ENCODE assay signal across 8 mouse cellular contexts in the genomic region with DNA sequence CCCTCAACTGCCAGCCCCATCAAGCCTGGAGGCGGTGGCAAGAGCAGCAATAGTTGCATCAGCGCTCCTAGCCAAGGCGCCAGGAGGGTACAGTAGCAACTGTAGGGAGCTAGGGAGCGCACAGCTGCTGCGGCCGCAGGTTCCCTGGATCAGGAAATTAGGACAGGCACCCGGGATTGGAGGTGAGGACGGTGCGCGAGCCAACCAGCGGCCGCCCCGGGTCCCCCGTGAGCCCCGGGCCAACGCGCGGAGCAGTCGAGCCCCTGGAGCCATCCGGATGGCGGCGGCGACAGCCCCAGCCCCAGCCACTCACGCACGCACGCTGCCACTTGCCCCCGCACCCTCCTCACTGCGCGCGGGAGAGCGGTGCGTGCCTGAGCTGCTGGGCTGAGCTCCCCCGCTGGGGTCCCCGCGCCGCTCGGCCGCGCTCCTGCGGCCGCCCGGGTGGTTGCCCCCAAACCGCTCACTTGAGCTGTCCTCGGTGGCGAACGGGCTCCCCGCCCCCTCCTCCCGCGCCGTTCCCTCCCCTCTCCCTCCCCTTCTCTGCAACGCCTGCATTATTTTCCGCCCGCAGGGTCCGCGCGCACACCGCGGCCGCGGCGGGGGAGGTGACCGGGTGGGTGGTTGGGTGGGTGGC. TPM values are rescaled to one million over a fixed set of nuclear protein-coding genes. Genes with fewer than 3 reads are reported as not detected.
DNase-seq lines count a peak whose midpoint lies in the region; ATAC-seq and TF ChIP-seq lines count a peak whose summit lies in the region.

No protein-coding gene starts in this region.

- under 1% methylated on average over 62 of the region's 62 CpGs for WGBS in embryonic facial prominence, embryonic 10.5 days
- under 1% methylated on average over 39 of the region's 62 CpGs for WGBS in midbrain, embryonic 12.5 days
- under 1% methylated on average over 46 of the region's 62 CpGs for WGBS in stomach, embryonic 14.5 days

- no peaks in the 10 kb centered on the region for H3K9me3 ChIP-seq in embryonic facial prominence, embryonic 10.5 days
- H3K9me3 ChIP-seq in midbrain, embryonic 12.5 days = no peaks in the 10 kb centered on the region
- no peaks in the 10 kb centered on the region for H3K9me3 ChIP-seq in stomach, embryonic 14.5 days (ENCODE audit: control insufficient read depth, low read depth, low read length)

- no peak for TF ChIP-seq POLR2A in bone marrow macrophage, adult 2 months (IDR thresholded peaks at IDR 0.05; ENCODE audit: borderline replicate concordance, low read depth, low read length)

- no peak for TF ChIP-seq CTCF in bone marrow macrophage, adult 2 months (IDR thresholded peaks at IDR 0.05; ENCODE audit: low read depth, low read length)

- H3K9ac ChIP-seq in midbrain, embryonic 12.5 days (replicated peaks) = peak overlapping the region; percentile 87
- H3K9ac ChIP-seq in stomach, embryonic 14.5 days (replicated peaks; ENCODE audit: low read depth, low read length) = peak overlapping the region; percentile 50; the same call in 1 of the 2 replicates

- H3K36me3 ChIP-seq in embryonic facial prominence, embryonic 10.5 days (replicated peaks) = no peaks in the 10 kb centered on the region
- no peaks in the 10 kb centered on the region for H3K36me3 ChIP-seq in midbrain, embryonic 12.5 days
- no peaks in the 10 kb centered on the region for H3K36me3 ChIP-seq in stomach, embryonic 14.5 days (ENCODE audit: control insufficient read depth, insufficient read depth, low read length)

- peak overlapping the region; percentile 80 for H3K4me2 ChIP-seq in midbrain, embryonic 12.5 days (replicated peaks)
- peak overlapping the region; percentile 97 for H3K4me2 ChIP-seq in stomach, embryonic 14.5 days (replicated peaks; ENCODE audit: low read depth, low read length)

- intact Hi-C loops in left cerebral cortex, postnatal 4 days (cut with DNase I) = loop anchor here (5.0 to 10.0 kb wide), 3 partner anchors 95 to 330 kb away; partner anchors contain the start of gene Gm815

- ATAC-seq in granulocyte monocyte progenitor cell, adult 5-6 weeks (replicated peaks; ENCODE audit: poor library complexity, severe bottlenecking) = peak; percentile 60
- ATAC-seq in midbrain, embryonic 12.5 days (ENCODE audit: low FRiP score, low read depth) = peak; percentile 76
- ATAC-seq in stomach, embryonic 14.5 days (ENCODE audit: insufficient number of reproducible peaks, insufficient read depth, low FRiP score, low read depth) = peak; percentile 78

- peak; percentile 85 for DNase-seq in embryonic facial prominence, embryonic 10.5 days (ENCODE audit: low spot score)
- DNase-seq in kidney, adult 11 months = peak; percentile 80
- peak; percentile 72 for DNase-seq in left cerebral cortex, postnatal 4 days
- DNase-seq in natural killer cell, adult 2 months (ENCODE audit: low spot score in 2 of 2) = no peak

- peaks cover 54% of the 10 kb centered on the region for H3K27me3 ChIP-seq in embryonic facial prominence, embryonic 10.5 days (replicated peaks; ENCODE audit: low read depth, poor library complexity, severe bottlenecking)
- H3K27me3 ChIP-seq in midbrain, embryonic 12.5 days = peaks cover 20% of the 10 kb centered on the region
- 0 out of 2 replicates have a peak, but pooled peaks cover 9% of the 10 kb centered on the region for H3K27me3 ChIP-seq in stomach, embryonic 14.5 days (ENCODE audit: control insufficient read depth, insufficient read depth, low read length)

- H3K4me3 ChIP-seq in bone marrow macrophage, adult 2 months (ENCODE audit: insufficient read depth, low read length) = peak overlapping the region; percentile 24; the same call in 1 of the 2 replicates
- H3K4me3 ChIP-seq in embryonic facial prominence, embryonic 10.5 days = peak overlapping the region; percentile 83
- H3K4me3 ChIP-seq in midbrain, embryonic 12.5 days = peak overlapping the region; percentile 77
- peak overlapping the region; percentile 59 for H3K4me3 ChIP-seq in stomach, embryonic 14.5 days (ENCODE audit: low read depth, low read length)

- H3K27ac ChIP-seq in bone marrow macrophage, adult 2 months (ENCODE audit: insufficient read depth, low read depth, low read length) = no peak overlapping the region
- H3K27ac ChIP-seq in embryonic facial prominence, embryonic 10.5 days (replicated peaks) = peak overlapping the region; percentile 85
- peak overlapping the region; percentile 88 for H3K27ac ChIP-seq in midbrain, embryonic 12.5 days (replicated peaks)
- 0 out of 2 replicates have a peak overlapping the region, but pooled peaks have one; percentile 1 for H3K27ac ChIP-seq in stomach, embryonic 14.5 days (ENCODE audit: low read length)

- no peaks in the 10 kb centered on the region for H3K4me1 ChIP-seq in bone marrow macrophage, adult 2 months (ENCODE audit: control insufficient read depth, insufficient read depth, low read length)
- peaks cover 33% of the 10 kb centered on the region for H3K4me1 ChIP-seq in embryonic facial prominence, embryonic 10.5 days
- H3K4me1 ChIP-seq in midbrain, embryonic 12.5 days = peaks cover 26% of the 10 kb centered on the region
- H3K4me1 ChIP-seq in stomach, embryonic 14.5 days (ENCODE audit: control insufficient read depth, insufficient read depth, low read length) = peaks cover 3% of the 10 kb centered on the region; the same call in 1 of the 2 replicates

RNA-seq across cellular contexts. Expression of gene Vldlr, which starts 0.6 kb away (rescaled TPM):
- 0.36 and 0.70 TPM in 2 replicates for polyA plus RNA-seq in bone marrow macrophage, adult 2 months (2012; ENCODE audit: insufficient read depth, insufficient read length, missing spikeins)
- polyA plus RNA-seq in embryonic facial prominence, embryonic 10.5 days (2016; fragmentation: Nextera tagmentation; extraction: Ambion mirVana) = 3.7 and 4.8 TPM in 2 replicates
- 0.37 and 0.53 TPM in 2 replicates for total RNA-seq in granulocyte monocyte progenitor cell, adult 5-6 weeks (2014; fragmentation: Nextera tagmentation)
- 0.57 and 2.2 TPM in 2 replicates for total RNA-seq in granulocyte monocyte progenitor cell, adult 5-6 weeks (2017)
- total RNA-seq in left cerebral cortex, postnatal 4 days (2021) = 10 to 100 TPM; 75.7 to 78.7 TPM
- 14.3 and 17.3 TPM in 2 replicates for polyA plus RNA-seq in midbrain, embryonic 12.5 days (2016; fragmentation: Nextera tagmentation; extraction: Ambion mirVana)
- polyA plus RNA-seq in stomach, embryonic 14.5 days (2014; fragmentation: Nextera tagmentation; extraction: Ambion mirVana) = 5.9 and 6.3 TPM in 2 replicates

Comparison
In these comparisons a context has a peak if more than half of its experiments do, and no peak if none do; other contexts are left out.
1. H3K4me3 ChIP-seq: peak in every context shown above with its lines; median percentile 83 in embryonic facial prominence, embryonic 10.5 days; 77 in midbrain, embryonic 12.5 days; 59 in stomach, embryonic 14.5 days; 24 in bone marrow macrophage, adult 2 months.
2. DNase-seq: peak in embryonic facial prominence, embryonic 10.5 days (single experiment), kidney, adult 11 months (single experiment) and left cerebral cortex, postnatal 4 days (single experiment); none in natural killer cell, adult 2 months (0 of 2).
3. Peak in every context shown above with its lines, with median percentiles within 50 percentile points of each other: ATAC-seq.